Mouse (Mus musculus): ENCODE measurements around the gene Galnt18. TPM values are rescaled to one million over a fixed set of nuclear protein-coding genes. Genes with fewer than 3 reads are reported as not detected.

The Galnt18 gene
- total RNA-seq, 2 experiments from 2014 or later: 53.8 to 55.0 TPM

- no peak for DNase-seq
Measured at GRCm38 (mm10) chr7:111636503-111636902, 143.3 kb downstream of the Galnt18 start.

- no peak for DNase-seq
Measured at GRCm38 (mm10) chr7:111631265-111631664, 148.5 kb downstream of the Galnt18 start.

- DNase-seq: no peak
Measured at GRCm38 (mm10) chr7:111626232-111626631, 153.5 kb downstream of the Galnt18 start.

- DNase-seq: no peak
Measured at GRCm38 (mm10) chr7:111625736-111626135, 154.0 kb downstream of the Galnt18 start.

GRCm38 (mm10) chr7:111616231-111616937, 163.4 kb downstream of the Galnt18 start:
- DNase-seq: no peak

GRCm38 (mm10) chr7:111614471-111614870, 165.3 kb downstream of the Galnt18 start:
- no peak for DNase-seq

GRCm38 (mm10) chr7:111607476-111607875, 172.3 kb downstream of the Galnt18 start:
- DNase-seq: no peak

- DNase-seq: no peak
Measured at GRCm38 (mm10) chr7:111606091-111606490, 173.7 kb downstream of the Galnt18 start.

- DNase-seq: no peak
Measured at GRCm38 (mm10) chr7:111605663-111606062, 174.1 kb downstream of the Galnt18 start.

- DNase-seq: no peak
Measured at GRCm38 (mm10) chr7:111604578-111605208, 175.1 kb downstream of the Galnt18 start.

GRCm38 (mm10) chr7:111603186-111603585, 176.6 kb downstream of the Galnt18 start:
- no peak for DNase-seq

GRCm38 (mm10) chr7:111601339-111602067, 178.3 kb downstream of the Galnt18 start:
- no peak for DNase-seq

- DNase-seq: peak; percentile 11 to 16
Measured at GRCm38 (mm10) chr7:111600756-111601155, 179.0 kb downstream of the Galnt18 start.

GRCm38 (mm10) chr7:111593680-111594079, 186.1 kb downstream of the Galnt18 start:
- no peak for DNase-seq

- DNase-seq: no peak
Measured at GRCm38 (mm10) chr7:111589506-111590125, 190.2 kb downstream of the Galnt18 start.

- DNase-seq: no peak
Measured at GRCm38 (mm10) chr7:111588291-111588781, 191.4 kb downstream of the Galnt18 start.

- no peak for DNase-seq
Measured at GRCm38 (mm10) chr7:111580547-111580946, 199.2 kb downstream of the Galnt18 start.

- DNase-seq: no peak
Measured at GRCm38 (mm10) chr7:111575096-111575495, 204.7 kb downstream of the Galnt18 start.

GRCm38 (mm10) chr7:111572336-111572735, 207.4 kb downstream of the Galnt18 start:
- DNase-seq: peak; percentile 37 to 51

- DNase-seq: no peak
Measured at GRCm38 (mm10) chr7:111566838-111567237, 212.9 kb downstream of the Galnt18 start.

GRCm38 (mm10) chr7:111563316-111564110, 216.3 kb downstream of the Galnt18 start:
- DNase-seq: no peak

- no peak for DNase-seq
Measured at GRCm38 (mm10) chr7:111560097-111560496, 219.7 kb downstream of the Galnt18 start.

Measured in layer of hippocampus, postnatal 36 days (tissue).